Comparison of ENCODE assay signal across 9 mouse cellular contexts in genomic region chr17:46712442-46712841, GRCm38 (mm10). TPM values are rescaled to one million over a fixed set of nuclear protein-coding genes. Genes with fewer than 3 reads are reported as not detected.
A peak's percentile ranks its signal among the peaks of the same experiment; 100 is the strongest.
DNase-seq lines count a peak whose midpoint lies in the region; ATAC-seq and TF ChIP-seq lines count a peak whose summit lies in the region.
"Had no signal": no experiment of that assay in that cellular context is flagged by ENCODE, and none has a peak within 500 bp of the region (broad histone marks: within the 10 kb centered on the region; RNA-seq: fewer than 3 reads in every experiment).

No protein-coding gene starts in this region.

- H3K9me3 ChIP-seq in forebrain, embryonic 10.5 days = no peaks in the 10 kb centered on the region
- no peaks in the 10 kb centered on the region for H3K9me3 ChIP-seq in liver, embryonic 13.5 days (replicated peaks)

- no peak for TF ChIP-seq CTCF in gastrocnemius, adult 2 months (IDR thresholded peaks at IDR 0.05)

- H3K36me3 ChIP-seq in forebrain, embryonic 10.5 days (replicated peaks) = peaks cover 45% of the 10 kb centered on the region
- H3K36me3 ChIP-seq in liver, embryonic 13.5 days = peaks cover 35% of the 10 kb centered on the region

- 83% methylated on average over 7 of the region's 7 CpGs for WGBS in forebrain, embryonic 10.5 days
- WGBS in liver, embryonic 13.5 days (ENCODE audit: insufficient replicate concordance) = 20% methylated on average over 7 of the region's 7 CpGs

- peak overlapping the region; percentile 91 for H3K4me3 ChIP-seq in gastrocnemius, adult 2 months
- H3K4me3 ChIP-seq in forebrain, embryonic 10.5 days = peak overlapping the region; percentile 97
- H3K4me3 ChIP-seq in liver, embryonic 13.5 days (replicated peaks) = peak overlapping the region; percentile 99

- H3K4me1 ChIP-seq in forebrain, embryonic 10.5 days = peaks cover 26% of the 10 kb centered on the region
- H3K4me1 ChIP-seq in liver, embryonic 13.5 days (replicated peaks) = peaks cover 29% of the 10 kb centered on the region

- H3K9ac ChIP-seq in liver, embryonic 13.5 days = peak overlapping the region; percentile 97

- H3K27me3 ChIP-seq in forebrain, embryonic 10.5 days (ENCODE audit: poor library complexity, severe bottlenecking) = no peaks in the 10 kb centered on the region
- no peaks in the 10 kb centered on the region for H3K27me3 ChIP-seq in liver, embryonic 13.5 days

- peak overlapping the region; percentile 93 for H3K27ac ChIP-seq in gastrocnemius, adult 2 months
- H3K27ac ChIP-seq in forebrain, embryonic 10.5 days = no peak overlapping the region; the same call in 1 of the 2 replicates
- H3K27ac ChIP-seq in liver, embryonic 13.5 days = peak overlapping the region; percentile 82; the same call in 1 of the 2 replicates

- peak overlapping the region; percentile 87 for H3K4me2 ChIP-seq in liver, embryonic 13.5 days

- intact Hi-C loops in gastrocnemius, adult 2 months (cut with DNase I) = loop anchor here (2.0 kb wide), 1 partner anchor 68 kb away; no protein-coding TSS in a partner anchor

- no peak for ATAC-seq in liver, embryonic 13.5 days (ENCODE audit: low read depth)

- no peak for DNase-seq in gastrocnemius, adult 2 months
- DNase-seq in gastrocnemius, postnatal 25 days = no peak
- DNase-seq in 416B (ENCODE audit: low read depth) = peak; percentile 53
- no peak for DNase-seq in forebrain, embryonic 10.5 days (ENCODE audit: extremely low spot score, low spot score)
- no peak for DNase-seq in liver, embryonic 13.5 days
- DNase-seq in adrenal gland, adult 2 months = no peak
- no peak for DNase-seq in cerebellum, adult 9-11 months
- no peak for DNase-seq in gastrocnemius, adult 18-20 months (ENCODE audit: low spot score)

RNA-seq across cellular contexts. Expression of gene Pex6, which starts 1.2 kb away (rescaled TPM):
- 10 to 100 TPM; 13.4 to 21.8 TPM for total RNA-seq in gastrocnemius, adult 2 months (2021)
- 10 to 100 TPM; 12.5 to 14.0 TPM for total RNA-seq in gastrocnemius, postnatal 25 days (2021)
- 19.6 and 20.2 TPM in 2 replicates for polyA plus RNA-seq in forebrain, embryonic 10.5 days (2016; fragmentation: Nextera tagmentation; extraction: Ambion mirVana)
- polyA plus RNA-seq in liver, embryonic 13.5 days (2015; fragmentation: Nextera tagmentation; extraction: Ambion mirVana) = 8.5 and 9.4 TPM in 2 replicates
- 10 to 100 TPM; 49.5 to 69.2 TPM for total RNA-seq in adrenal gland, adult 2 months (2021)
- 167 and 190 TPM in 2 replicates for polyA plus RNA-seq in adrenal gland, adult 2 months (2012; rRNA removed)
- 10 to 100 TPM; 13.6 to 15.0 TPM for total RNA-seq in gastrocnemius, adult 18-20 months (2021)

RNA-seq across cellular contexts. Expression of gene Ppp2r5d, which starts 7.5 kb away (rescaled TPM):
- 10 to 100 TPM; 30.0 to 33.1 TPM for total RNA-seq in gastrocnemius, adult 2 months (2021)
- total RNA-seq in gastrocnemius, postnatal 25 days (2021) = 10 to 100 TPM; 24.0 to 28.3 TPM
- polyA plus RNA-seq in forebrain, embryonic 10.5 days (2016; fragmentation: Nextera tagmentation; extraction: Ambion mirVana) = 144 and 154 TPM in 2 replicates
- 31.2 and 36.0 TPM in 2 replicates for polyA plus RNA-seq in liver, embryonic 13.5 days (2015; fragmentation: Nextera tagmentation; extraction: Ambion mirVana)
- 10 to 100 TPM; 42.6 to 50.3 TPM for total RNA-seq in adrenal gland, adult 2 months (2021)
- polyA plus RNA-seq in adrenal gland, adult 2 months (2012; rRNA removed) = 44.2 and 46.1 TPM in 2 replicates
- 10 to 100 TPM; 26.4 to 28.3 TPM for total RNA-seq in gastrocnemius, adult 18-20 months (2021)

RNA-seq across cellular contexts. Expression of gene Gnmt, which starts 16.5 kb away (rescaled TPM):
- 1 to 10 TPM; 1.7 to 4.8 TPM for total RNA-seq in gastrocnemius, adult 2 months (2021)
- total RNA-seq in gastrocnemius, postnatal 25 days (2021) = 1 to 10 TPM; 1.1 to 1.2 TPM
- polyA plus RNA-seq in forebrain, embryonic 10.5 days (2016; fragmentation: Nextera tagmentation; extraction: Ambion mirVana) = 0.80 and 0.87 TPM in 2 replicates
- polyA plus RNA-seq in liver, embryonic 13.5 days (2015; fragmentation: Nextera tagmentation; extraction: Ambion mirVana) = 11.0 and 11.7 TPM in 2 replicates
- 1 to 10 TPM; 1.2 to 6.5 TPM for total RNA-seq in adrenal gland, adult 2 months (2021)
- polyA plus RNA-seq in adrenal gland, adult 2 months (2012; rRNA removed) = 1.0 and 4.0 TPM in 2 replicates
- total RNA-seq in gastrocnemius, adult 18-20 months (2021) = 1 to 10 TPM; 2.2 to 3.4 TPM
- total RNA-seq: hematopoietic stem cell, adult 5-6 weeks had no signal

RNA-seq across cellular contexts. Expression of gene Klhdc3, which starts 31.7 kb away (rescaled TPM):
- 100 to 1,000 TPM in 1 of 2 experiments, 10 to 100 TPM in 1; 83.0 to 108 TPM for total RNA-seq in gastrocnemius, adult 2 months (2021)
- 100 to 1,000 TPM; 135 to 168 TPM for total RNA-seq in gastrocnemius, postnatal 25 days (2021)
- 132 and 133 TPM in 2 replicates for polyA plus RNA-seq in forebrain, embryonic 10.5 days (2016; fragmentation: Nextera tagmentation; extraction: Ambion mirVana)
- polyA plus RNA-seq in liver, embryonic 13.5 days (2015; fragmentation: Nextera tagmentation; extraction: Ambion mirVana) = 73.1 and 75.6 TPM in 2 replicates
- 10 to 100 TPM; 57.5 to 64.0 TPM for total RNA-seq in adrenal gland, adult 2 months (2021)
- 78.2 and 100 TPM in 2 replicates for polyA plus RNA-seq in adrenal gland, adult 2 months (2012; rRNA removed)
- 10 to 100 TPM; 64.7 to 90.2 TPM for total RNA-seq in gastrocnemius, adult 18-20 months (2021)

RNA-seq across cellular contexts. Expression of gene Mea1, which starts 33.8 kb away (rescaled TPM):
- total RNA-seq in gastrocnemius, adult 2 months (2021) = 10 to 100 TPM; 34.6 to 49.1 TPM
- 10 to 100 TPM; 45.3 to 54.7 TPM for total RNA-seq in gastrocnemius, postnatal 25 days (2021)
- polyA plus RNA-seq in forebrain, embryonic 10.5 days (2016; fragmentation: Nextera tagmentation; extraction: Ambion mirVana) = 163 and 165 TPM in 2 replicates
- polyA plus RNA-seq in liver, embryonic 13.5 days (2015; fragmentation: Nextera tagmentation; extraction: Ambion mirVana) = 65.2 and 67.8 TPM in 2 replicates
- 100 to 1,000 TPM; 106 to 114 TPM for total RNA-seq in adrenal gland, adult 2 months (2021)
- 44.9 and 50.8 TPM in 2 replicates for polyA plus RNA-seq in adrenal gland, adult 2 months (2012; rRNA removed)
- 10 to 100 TPM; 41.3 to 48.6 TPM for total RNA-seq in gastrocnemius, adult 18-20 months (2021)
